Mouse (Mus musculus) intestine, embryonic 15.5 days (tissue): ENCODE data around the gene Lix1. TPM values are rescaled to one million over a fixed set of nuclear protein-coding genes. Genes with fewer than 3 reads are reported as not detected.

Source experiments
- ATAC-seq: fragments of 200-750 bp; cut with Nextera tagmentation; 2 replicates; pipeline ENCODE4 v1.8.0; 2017; ENCODE audit warnings: moderate TSS enrichment, moderate library complexity
- H3K27ac ChIP-seq: fragments of 300-500 bp; sonication (generic); 2 replicates; pipeline ENCODE4 v1.5.1; 2015; ENCODE audit warnings: mild to moderate bottlenecking, inconsistent platforms
- H3K27me3 ChIP-seq: fragments of 300-500 bp; sonication (generic); replicated peaks from 2 replicates; pipeline ENCODE4 v1.6.1; 2015; ENCODE audit warnings: inconsistent platforms
- H3K36me3 ChIP-seq: fragments of 300-500 bp; sonication (generic); 2 replicates; pipeline ENCODE4 v1.6.1; 2015; ENCODE audit warnings: inconsistent platforms
- H3K4me1 ChIP-seq: fragments of 300-500 bp; sonication (generic); replicated peaks from 2 replicates; pipeline ENCODE4 v1.6.1; 2015; ENCODE audit warnings: inconsistent platforms
- H3K4me2 ChIP-seq: fragments of 300-500 bp; sonication (generic); replicated peaks from 2 replicates; pipeline ENCODE4 v1.6.1; 2015; ENCODE audit warnings: mild to moderate bottlenecking, inconsistent platforms
- H3K4me3 ChIP-seq: fragments of 300-500 bp; sonication (generic); replicated peaks from 2 replicates; pipeline ENCODE4 v1.5.1; 2015; ENCODE audit warnings: inconsistent platforms
- H3K9ac ChIP-seq: fragments of 300-500 bp; sonication (generic); 2 replicates; pipeline ENCODE4 v1.6.1; 2015; ENCODE audit warnings: inconsistent platforms
- H3K9me3 ChIP-seq: fragments of 300-500 bp; sonication (generic); 2 replicates; pipeline ENCODE4 v1.6.1; 2016; ENCODE audit warnings: inconsistent platforms
- WGBS: fragments of 180-500 bp; shearing (Covaris S2); methylation state at CpG from one replicate; pipeline ENCODE4 v1.1.7; 2015; 5-methylcytosine and 5-hydroxymethylcytosine counted together
- polyA plus RNA-seq: library from polyadenylated mRNA; unstranded; fragments of >200 nt; fragmentation: Nextera tagmentation; extraction: Ambion mirVana; gene quantifications from 2 replicates; pipeline ENCODE4 v1.2.1, GENCODE M21; 2015

Lix1 gene
- polyA plus RNA-seq, 1 experiment from 2014 or later, result 4.7 TPM

DNA sequence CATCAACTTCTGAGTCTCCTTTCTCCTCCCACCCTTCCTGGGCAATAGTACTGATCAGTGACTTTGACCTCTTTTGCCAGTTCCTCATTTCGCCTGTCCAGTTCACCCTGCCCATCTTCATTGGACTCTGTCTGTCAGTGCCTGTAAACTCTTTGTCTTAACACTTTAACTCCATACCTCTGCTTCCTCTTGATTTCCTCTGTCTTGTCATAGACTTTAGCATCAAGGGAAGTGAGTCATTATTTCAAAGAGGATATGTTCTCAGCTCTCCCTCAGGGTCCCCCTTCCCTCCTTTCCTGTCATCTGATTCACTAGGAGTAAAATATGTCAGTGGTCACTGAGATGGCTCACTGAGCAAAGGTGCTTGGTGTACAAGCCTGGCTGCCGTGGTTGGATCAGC is 3.8 kb upstream of the Lix1 start:
- ATAC-seq, result no peak
- H3K9ac ChIP-seq, result no peak overlapping the region
- no peaks in the 10 kb centered on the region for H3K4me1 ChIP-seq
- H3K4me2 ChIP-seq, result no peak overlapping the region
- no peaks in the 10 kb centered on the region for H3K9me3 ChIP-seq
- H3K36me3 ChIP-seq, result no peaks in the 10 kb centered on the region
- H3K27ac ChIP-seq, result no peak overlapping the region
- no peaks in the 10 kb centered on the region for H3K27me3 ChIP-seq
- no peak overlapping the region for H3K4me3 ChIP-seq
- WGBS, result 66% methylated on average over 2 of the region's 2 CpGs

DNA sequence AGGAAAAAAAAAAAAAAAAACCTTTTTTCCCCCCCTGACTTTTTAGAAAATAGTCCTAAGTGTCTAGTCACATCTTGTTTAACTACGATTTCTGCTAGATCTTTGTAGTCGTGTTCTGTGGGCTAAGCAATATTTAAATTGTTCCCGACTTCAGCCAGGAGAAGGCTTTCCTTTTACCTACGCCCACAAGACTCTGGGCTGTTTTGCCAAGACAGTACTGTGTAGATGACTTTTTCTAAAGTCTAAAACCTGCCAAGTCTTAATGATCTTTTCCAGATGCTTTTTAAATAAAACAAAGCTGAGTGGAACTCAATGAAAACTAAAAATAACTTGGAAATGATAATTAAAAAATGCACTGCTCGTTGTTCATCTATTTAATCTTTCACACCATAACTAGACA is 566 bp downstream of the Lix1 start:
- WGBS, result 38% methylated on average over 5 of the region's 5 CpGs
- no peak for ATAC-seq
- H3K4me3 ChIP-seq, result no peak overlapping the region

DNA sequence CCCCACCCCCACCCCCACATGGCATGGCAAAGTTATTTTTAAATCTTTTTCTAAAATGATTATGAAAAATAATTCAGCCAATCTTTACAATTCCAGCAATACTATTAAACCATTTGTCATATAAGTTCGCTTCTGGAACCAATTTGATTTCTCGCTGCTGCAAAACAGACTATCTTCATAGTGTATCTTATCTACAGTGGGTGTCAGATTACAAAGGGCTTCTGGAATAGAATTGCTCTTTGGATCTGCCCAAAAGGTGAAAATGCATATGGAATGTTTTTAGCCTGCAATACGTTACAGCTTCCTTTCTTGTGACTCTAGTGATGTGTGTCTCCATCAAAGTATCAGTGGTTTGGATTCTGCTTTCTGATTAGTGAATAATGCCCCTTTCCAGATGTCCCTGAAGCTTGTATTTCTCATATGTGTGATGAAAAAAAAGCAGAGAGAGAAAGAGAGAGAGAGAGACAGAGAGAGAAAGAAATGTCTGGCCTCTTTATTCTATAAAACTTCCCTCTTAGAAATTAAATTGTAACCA is 1.2 kb downstream of the Lix1 start:
- Histone ChIP-seq H3K4me3 (no peak overlapping the region), H3K27me3 (no peaks in the 10 kb centered on the region), H3K4me2 (no peak overlapping the region), H3K36me3 (no peaks in the 10 kb centered on the region), H3K4me1 (no peaks in the 10 kb centered on the region), H3K27ac (no peak overlapping the region), H3K9ac (no peak overlapping the region), H3K9me3 (no peaks in the 10 kb centered on the region)
- ATAC-seq, result no peak
- 26% methylated on average over 3 of the region's 3 CpGs for WGBS

More for the DNA sequence above, 566 bp downstream of the Lix1 start:
- Histone ChIP-seq H3K4me1 (no peaks in the 10 kb centered on the region), H3K27me3 (no peaks in the 10 kb centered on the region), H3K9me3 (no peaks in the 10 kb centered on the region), H3K36me3 (no peaks in the 10 kb centered on the region), H3K9ac (no peak overlapping the region), H3K4me2 (no peak overlapping the region; the same call in 1 of the 2 replicates), H3K27ac (no peak overlapping the region)

DNA sequence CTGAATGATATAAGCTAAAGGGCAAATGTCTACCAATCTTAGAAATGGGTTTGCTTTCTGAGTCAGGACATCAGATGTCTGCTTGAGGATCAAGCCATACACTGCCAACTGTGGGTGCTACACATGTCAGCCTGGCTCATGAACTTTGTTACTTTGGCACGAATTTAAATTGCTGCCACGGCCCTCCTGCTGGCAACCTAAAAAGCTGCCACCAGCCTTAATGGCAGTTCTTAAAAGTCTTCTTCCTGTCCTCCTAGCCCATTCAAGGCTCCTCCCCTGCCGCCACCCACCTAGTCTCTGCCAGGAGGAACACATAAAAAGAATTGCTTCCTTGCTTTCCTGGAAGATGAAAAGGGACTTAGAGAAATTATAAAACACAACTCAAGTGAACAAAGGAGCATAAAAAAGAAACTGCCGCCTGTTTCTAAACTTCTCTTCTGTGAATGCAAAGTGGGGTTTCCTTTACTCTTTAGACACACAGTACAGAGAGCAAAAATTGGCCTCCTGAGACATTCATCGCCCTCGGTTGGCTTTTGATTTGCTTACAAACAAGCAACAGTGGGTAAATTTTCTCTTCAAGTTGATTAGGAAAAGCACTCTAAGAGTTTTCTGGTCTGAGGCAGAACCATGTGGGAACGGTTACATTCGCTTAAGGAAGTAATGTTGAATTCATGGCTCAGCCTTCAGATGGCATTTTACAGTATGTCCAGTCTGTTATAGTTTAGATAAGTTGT is 2.5 kb downstream of the Lix1 start:
- no peak overlapping the region for H3K9ac ChIP-seq
- no peaks in the 10 kb centered on the region for H3K27me3 ChIP-seq
- 46% methylated on average over 8 of the region's 8 CpGs for WGBS
- H3K27ac ChIP-seq, result no peak overlapping the region
- H3K4me2 ChIP-seq, result no peak overlapping the region
- H3K4me1 ChIP-seq, result no peaks in the 10 kb centered on the region
- ATAC-seq, result no peak
- H3K9me3 ChIP-seq, result no peaks in the 10 kb centered on the region
- no peak overlapping the region for H3K4me3 ChIP-seq
- H3K36me3 ChIP-seq, result no peaks in the 10 kb centered on the region

DNA sequence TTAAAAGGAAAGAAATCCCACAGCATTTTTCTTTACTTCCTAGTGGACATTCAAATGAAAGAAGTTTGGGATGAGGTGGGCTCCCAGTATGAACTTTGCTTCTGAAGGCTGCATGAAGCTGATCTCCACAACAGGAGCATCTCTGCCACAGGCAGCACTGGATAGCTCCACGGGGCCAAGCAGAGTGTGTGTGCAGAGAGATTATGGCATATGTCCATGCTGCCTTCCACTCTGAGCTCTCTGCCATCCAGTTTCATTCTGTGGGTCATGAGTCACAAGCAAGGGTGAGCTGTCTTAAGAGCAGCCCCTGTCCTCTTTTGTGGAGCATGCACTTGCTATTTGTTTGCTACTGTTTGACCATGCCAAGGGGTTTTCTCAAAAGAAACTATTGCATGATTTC is 3.1 kb downstream of the Lix1 start:
- 41% methylated on average over 1 of the region's 1 CpGs for WGBS
- Histone ChIP-seq H3K27ac (no peak overlapping the region), H3K9ac (no peak overlapping the region), H3K36me3 (no peaks in the 10 kb centered on the region), H3K27me3 (no peaks in the 10 kb centered on the region), H3K4me1 (no peaks in the 10 kb centered on the region), H3K4me2 (no peak overlapping the region), H3K9me3 (no peaks in the 10 kb centered on the region), H3K4me3 (no peak overlapping the region)
- no peak for ATAC-seq

DNA sequence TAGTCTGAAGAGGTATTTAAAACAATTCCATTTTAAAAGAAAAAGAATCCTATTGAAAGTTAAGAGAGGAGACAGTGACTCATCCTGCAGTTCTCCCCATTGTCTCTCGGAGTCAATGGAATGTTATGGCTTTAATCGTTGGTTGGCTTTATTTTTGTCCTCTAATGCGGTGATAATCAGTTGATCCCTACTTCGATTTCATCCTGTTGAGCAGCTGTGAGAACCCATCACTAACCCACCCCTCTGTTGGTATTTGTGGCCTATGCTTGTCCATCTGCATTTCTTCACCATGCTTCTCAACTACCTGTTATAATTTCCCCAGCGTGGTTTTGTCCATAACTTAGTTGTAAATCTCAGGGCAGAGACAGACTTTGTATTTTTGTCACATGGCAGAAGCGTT is 5.7 kb downstream of the Lix1 start:
- Histone ChIP-seq H3K9ac (no peak overlapping the region), H3K4me2 (no peak overlapping the region), H3K27ac (no peak overlapping the region), H3K4me3 (no peak overlapping the region), H3K9me3 (no peaks in the 10 kb centered on the region), H3K4me1 (no peaks in the 10 kb centered on the region), H3K36me3 (no peaks in the 10 kb centered on the region), H3K27me3 (no peaks in the 10 kb centered on the region)
- 70% methylated on average over 6 of the region's 6 CpGs for WGBS
- no peak for ATAC-seq

DNA sequence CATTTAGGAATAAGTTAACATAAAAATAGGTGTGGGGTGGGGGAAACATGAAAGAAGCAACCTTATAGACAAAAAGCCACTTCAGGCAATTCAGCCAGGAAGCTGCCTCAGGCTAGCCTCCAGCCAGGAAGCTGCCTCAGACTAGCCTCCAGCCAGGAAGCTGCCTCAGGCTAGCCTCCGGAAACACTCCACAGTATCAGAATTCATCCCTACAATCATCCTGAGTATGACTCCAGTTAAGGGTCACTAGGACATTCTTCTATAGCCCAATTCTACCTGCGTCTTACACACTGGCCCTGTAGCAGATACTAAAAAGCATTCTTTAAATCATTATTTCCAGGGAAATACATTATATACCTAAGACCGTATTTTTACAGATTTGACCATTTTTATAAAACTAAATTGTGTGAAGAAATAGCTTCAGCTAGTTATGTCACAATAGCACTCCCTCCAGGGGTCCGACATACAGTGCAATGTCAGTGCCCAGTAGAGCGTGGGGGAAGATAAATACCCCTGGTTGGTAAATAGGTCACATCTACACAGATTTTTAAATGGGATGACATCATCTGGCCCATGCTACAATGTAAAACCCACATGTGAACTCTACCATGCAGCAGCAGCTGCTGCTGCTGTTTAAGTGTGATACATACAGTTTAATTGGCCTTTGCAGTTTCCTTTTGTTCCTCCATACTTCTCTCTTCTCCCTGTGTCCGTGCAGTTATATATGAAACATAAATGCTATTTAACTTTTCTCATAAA is 6.4 kb downstream of the Lix1 start:
- Histone ChIP-seq H3K9me3 (no peaks in the 10 kb centered on the region), H3K27ac (no peak overlapping the region), H3K36me3 (no peaks in the 10 kb centered on the region), H3K4me2 (no peak overlapping the region), H3K4me1 (no peaks in the 10 kb centered on the region), H3K27me3 (no peaks in the 10 kb centered on the region), H3K4me3 (no peak overlapping the region), H3K9ac (no peak overlapping the region)
- WGBS, result 77% methylated on average over 6 of the region's 6 CpGs
- no peak for ATAC-seq

DNA sequence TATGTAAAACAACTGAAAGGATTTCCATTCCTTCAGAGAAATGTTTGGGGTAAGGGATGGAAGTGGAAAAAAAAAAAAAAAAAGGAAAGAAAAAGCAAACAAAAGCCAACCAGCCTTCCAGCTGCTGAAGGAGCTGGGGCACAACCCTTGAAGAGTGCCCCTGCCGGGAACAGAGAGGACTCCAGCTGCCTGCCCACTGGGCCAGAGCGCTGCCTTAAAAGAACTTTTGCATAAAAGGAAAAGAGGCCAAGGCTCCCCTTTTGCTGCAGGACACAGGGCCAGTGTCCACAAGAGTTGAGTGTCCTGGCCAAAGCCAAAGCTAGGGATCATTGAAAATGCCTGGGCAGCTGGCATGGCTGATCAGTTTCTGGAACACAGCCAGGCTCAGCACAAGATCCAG is 7.1 kb downstream of the Lix1 start:
- WGBS, result 23% methylated on average over 2 of the region's 2 CpGs
- H3K4me3 ChIP-seq, result no peak overlapping the region
- H3K27ac ChIP-seq, result no peak overlapping the region
- ATAC-seq, result no peak
- no peak overlapping the region for H3K4me2 ChIP-seq
- H3K9me3 ChIP-seq, result no peaks in the 10 kb centered on the region
- no peaks in the 10 kb centered on the region for H3K4me1 ChIP-seq
- no peak overlapping the region for H3K9ac ChIP-seq
- no peaks in the 10 kb centered on the region for H3K27me3 ChIP-seq
- H3K36me3 ChIP-seq, result no peaks in the 10 kb centered on the region

DNA sequence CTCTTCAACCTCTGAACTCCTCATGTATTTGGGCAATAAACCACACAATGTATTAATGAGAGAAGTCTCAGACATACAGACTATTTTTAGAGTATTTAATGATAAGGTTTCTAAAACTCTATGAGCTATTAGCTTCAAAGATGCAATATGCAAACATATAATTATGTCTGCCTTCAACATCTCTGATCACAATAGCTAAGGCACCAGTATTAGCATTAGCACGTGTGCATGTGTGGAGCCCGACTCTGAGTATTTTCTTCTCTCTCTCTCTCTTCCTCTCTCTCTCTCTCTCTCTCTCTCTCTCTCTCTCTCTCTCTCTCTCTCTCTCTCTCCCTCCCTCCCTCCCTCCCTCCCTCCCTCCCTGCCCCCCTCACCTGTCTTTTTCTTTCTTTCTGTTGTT is 9.0 kb downstream of the Lix1 start:
- H3K9ac ChIP-seq, result no peak overlapping the region
- no peaks in the 10 kb centered on the region for H3K27me3 ChIP-seq
- ATAC-seq, result no peak
- H3K9me3 ChIP-seq, result no peaks in the 10 kb centered on the region
- 67% methylated on average over 2 of the region's 2 CpGs for WGBS
- no peak overlapping the region for H3K27ac ChIP-seq
- H3K4me2 ChIP-seq, result no peak overlapping the region
- no peaks in the 10 kb centered on the region for H3K4me1 ChIP-seq
- H3K36me3 ChIP-seq, result no peaks in the 10 kb centered on the region
- H3K4me3 ChIP-seq, result no peak overlapping the region

DNA sequence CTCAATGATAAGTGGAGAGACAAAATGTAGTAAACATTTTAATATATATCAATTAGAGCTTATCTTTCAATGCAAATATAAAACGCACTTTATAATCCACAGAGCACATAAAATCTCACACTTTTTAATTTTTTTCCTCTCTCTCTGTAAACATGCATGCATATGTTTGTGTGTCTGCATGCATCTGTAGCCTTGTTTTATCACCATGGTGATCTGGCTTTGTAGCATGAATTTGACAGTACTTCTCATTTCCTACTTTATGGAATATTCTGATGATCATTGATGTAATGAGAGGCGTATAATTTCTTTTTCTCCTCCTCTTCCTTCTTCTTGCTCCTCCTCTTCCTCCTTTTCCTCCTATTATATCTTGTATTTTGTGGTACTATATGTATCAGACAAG is 9.7 kb downstream of the Lix1 start:
- no peaks in the 10 kb centered on the region for H3K36me3 ChIP-seq
- no peak overlapping the region for H3K9ac ChIP-seq
- H3K4me3 ChIP-seq, result no peak overlapping the region
- H3K4me2 ChIP-seq, result no peak overlapping the region
- H3K27ac ChIP-seq, result no peak overlapping the region
- H3K4me1 ChIP-seq, result no peaks in the 10 kb centered on the region
- no peaks in the 10 kb centered on the region for H3K9me3 ChIP-seq
- ATAC-seq, result no peak
- WGBS, result 89% methylated on average over 2 of the region's 2 CpGs
- no peaks in the 10 kb centered on the region for H3K27me3 ChIP-seq

DNA sequence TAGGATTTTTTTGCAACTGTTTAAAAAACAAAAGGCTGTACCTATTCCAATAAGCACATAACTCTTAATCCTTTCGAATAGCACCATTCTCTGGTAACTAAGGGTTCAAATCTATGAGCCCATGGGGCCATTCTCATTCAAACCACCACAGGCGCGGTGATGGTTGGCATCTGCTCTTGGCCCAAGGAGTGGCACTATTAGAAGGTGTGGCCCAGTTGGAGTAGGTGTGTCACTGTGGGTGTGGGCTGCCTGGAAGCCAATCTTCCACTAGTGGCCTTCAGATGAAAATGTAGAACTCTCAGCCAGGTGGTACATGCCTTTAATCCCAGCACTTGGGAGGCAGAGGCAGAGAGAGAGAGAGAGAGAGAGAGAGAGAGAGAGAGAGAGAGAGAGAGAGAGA is 11.7 kb downstream of the Lix1 start:
- no peaks in the 10 kb centered on the region for H3K36me3 ChIP-seq
- no peaks in the 10 kb centered on the region for H3K4me1 ChIP-seq
- H3K9ac ChIP-seq, result no peak overlapping the region
- no peak overlapping the region for H3K4me3 ChIP-seq
- H3K9me3 ChIP-seq, result no peaks in the 10 kb centered on the region
- WGBS, result 89% methylated on average over 3 of the region's 3 CpGs
- H3K27ac ChIP-seq, result no peak overlapping the region
- H3K27me3 ChIP-seq, result no peaks in the 10 kb centered on the region
- no peak for ATAC-seq
- no peak overlapping the region for H3K4me2 ChIP-seq

DNA sequence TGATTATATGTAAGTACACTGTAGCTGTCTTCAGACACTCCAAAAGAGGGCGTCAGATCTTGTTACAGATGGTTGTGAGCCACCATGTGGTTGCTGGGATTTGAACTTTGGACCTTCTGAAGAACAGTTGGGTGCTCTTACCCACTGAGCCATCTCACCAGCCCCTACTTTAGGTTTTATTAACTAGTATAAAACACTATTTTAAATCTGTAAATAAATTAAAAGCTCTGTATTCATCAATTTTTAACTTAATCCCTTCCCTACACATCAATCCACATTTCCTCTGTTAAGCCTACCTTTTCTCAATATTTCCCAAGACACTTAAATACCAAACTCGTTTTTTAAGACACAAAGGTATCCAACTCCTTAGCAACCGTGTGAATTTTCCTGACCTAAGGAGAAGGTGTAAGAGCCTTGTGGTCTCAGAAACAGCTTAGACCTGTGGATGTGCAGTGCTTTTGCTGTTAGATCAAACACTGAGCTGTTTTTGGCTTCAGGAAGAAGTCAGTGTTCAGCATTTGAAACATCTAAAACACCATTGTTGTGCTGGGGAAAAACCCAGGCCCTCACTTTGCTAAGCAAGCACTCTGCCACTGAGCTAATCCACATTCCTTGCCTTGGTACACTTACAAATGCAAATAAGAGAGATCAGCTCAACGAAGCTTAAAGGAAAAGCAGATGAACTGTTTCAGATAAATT is 22.3 kb downstream of the Lix1 start:
- no peaks in the 10 kb centered on the region for H3K9me3 ChIP-seq
- WGBS, result 51% methylated on average over 4 of the region's 4 CpGs
- H3K4me3 ChIP-seq, result no peak overlapping the region
- no peak overlapping the region for H3K9ac ChIP-seq
- no peaks in the 10 kb centered on the region for H3K4me1 ChIP-seq
- no peaks in the 10 kb centered on the region for H3K36me3 ChIP-seq
- no peak overlapping the region for H3K27ac ChIP-seq
- H3K27me3 ChIP-seq, result no peaks in the 10 kb centered on the region
- no peak overlapping the region for H3K4me2 ChIP-seq
- no peak for ATAC-seq
